Mouse (Mus musculus): Measurements from ENCODE around the gene Adipoq.

GRCm38 (mm10) chr16:23107231-23107942 lies 38.9 kb upstream of the Adipoq start, which contains the start of gene Eif4a2:
- TF ChIP-seq CTCF (IDR thresholded peaks at IDR 0.05; ENCODE audit: low read depth, low read length) = no peak
- TF ChIP-seq GATA1 (IDR thresholded peaks at IDR 0.05; ENCODE audit: borderline replicate concordance, low read length) = no peak
- TF ChIP-seq POLR2AphosphoS5 (IDR thresholded peaks at IDR 0.05; ENCODE audit: insufficient replicate concordance, low read depth, low read length) = no peak; the same call in 1 of the 2 replicates
- no peak for TF ChIP-seq TAL1 (conservative IDR thresholded peaks at IDR 0.05; ENCODE audit: low read depth, low read length)
- TF ChIP-seq GATA2 (IDR thresholded peaks at IDR 0.05; ENCODE audit: borderline replicate concordance, low read depth, low read length) = no peak
